Mouse (Mus musculus): ENCODE results near the gene Islr2. TPM values are rescaled to one million over a fixed set of nuclear protein-coding genes. Genes with fewer than 3 reads are reported as not detected.

Gene Islr2
- polyA plus RNA-seq, 1 experiment, result 5.2 TPM

- Histone ChIP-seq H3K36me3 (ENCODE audit: control insufficient read depth, insufficient read depth, low read length) (no peaks in the 10 kb centered on the region), H3K27ac (ENCODE audit: control insufficient read depth, insufficient read depth, low read depth, low read length) (no peak overlapping the region), H3K4me3 (ENCODE audit: control insufficient read depth, low read depth, low read length) (no peak overlapping the region), H3K4me1 (ENCODE audit: control insufficient read depth, insufficient read depth, low read length) (peaks cover 14% of the 10 kb centered on the region), H3K27me3 (ENCODE audit: control insufficient read depth, insufficient read depth, low read length) (no peaks in the 10 kb centered on the region)
- TF ChIP-seq POLR2A (IDR thresholded peaks at IDR 0.05; ENCODE audit: control insufficient read depth, low read depth, low read length) (no peak), CTCF (IDR thresholded peaks at IDR 0.05; ENCODE audit: control insufficient read depth, insufficient read depth, insufficient replicate concordance, low read depth, low read length) (no peak)
Observed at GRCm38 (mm10) chr9:58196141-58196540, 8.0 kb downstream of the Islr2 start.

- Histone ChIP-seq H3K4me3 (ENCODE audit: control insufficient read depth, low read depth, low read length) (no peak overlapping the region), H3K27ac (ENCODE audit: control insufficient read depth, insufficient read depth, low read depth, low read length) (peak overlapping the region; percentile 41)
Observed at GRCm38 (mm10) chr9:58195671-58196070, 8.4 kb downstream of the Islr2 start.

GRCm38 (mm10) chr9:58194222-58194621 is 9.9 kb downstream of the Islr2 start:
- TF ChIP-seq CTCF (IDR thresholded peaks at IDR 0.05; ENCODE audit: control insufficient read depth, insufficient read depth, insufficient replicate concordance, low read depth, low read length), result no peak
- TF ChIP-seq POLR2A (IDR thresholded peaks at IDR 0.05; ENCODE audit: control insufficient read depth, low read depth, low read length), result no peak
- Histone ChIP-seq H3K4me3 (ENCODE audit: control insufficient read depth, low read depth, low read length) (no peak overlapping the region), H3K36me3 (ENCODE audit: control insufficient read depth, insufficient read depth, low read length) (no peaks in the 10 kb centered on the region), H3K27me3 (ENCODE audit: control insufficient read depth, insufficient read depth, low read length) (no peaks in the 10 kb centered on the region), H3K4me1 (ENCODE audit: control insufficient read depth, insufficient read depth, low read length) (peaks cover 12% of the 10 kb centered on the region), H3K27ac (ENCODE audit: control insufficient read depth, insufficient read depth, low read depth, low read length) (peak overlapping the region; percentile 67)

More at GRCm38 (mm10) chr9:58195671-58196070, 8.4 kb downstream of the Islr2 start:
- Histone ChIP-seq H3K36me3 (ENCODE audit: control insufficient read depth, insufficient read depth, low read length) (no peaks in the 10 kb centered on the region), H3K27me3 (ENCODE audit: control insufficient read depth, insufficient read depth, low read length) (no peaks in the 10 kb centered on the region), H3K4me1 (ENCODE audit: control insufficient read depth, insufficient read depth, low read length) (peaks cover 14% of the 10 kb centered on the region)
- TF ChIP-seq POLR2A (IDR thresholded peaks at IDR 0.05; ENCODE audit: control insufficient read depth, low read depth, low read length), result no peak
- TF ChIP-seq CTCF (IDR thresholded peaks at IDR 0.05; ENCODE audit: control insufficient read depth, insufficient read depth, insufficient replicate concordance, low read depth, low read length), result no peak

GRCm38 (mm10) chr9:58184456-58184855 is 19.7 kb downstream of the Islr2 start:
- no peaks in the 10 kb centered on the region for H3K4me1 ChIP-seq (ENCODE audit: control insufficient read depth, insufficient read depth, low read length)
- no peaks in the 10 kb centered on the region for H3K27me3 ChIP-seq (ENCODE audit: control insufficient read depth, insufficient read depth, low read length)
- H3K27ac ChIP-seq (ENCODE audit: control insufficient read depth, insufficient read depth, low read depth, low read length), result no peak overlapping the region
- TF ChIP-seq POLR2A (IDR thresholded peaks at IDR 0.05; ENCODE audit: control insufficient read depth, low read depth, low read length), result no peak
- TF ChIP-seq CTCF (IDR thresholded peaks at IDR 0.05; ENCODE audit: control insufficient read depth, insufficient read depth, insufficient replicate concordance, low read depth, low read length), result no peak
- no peaks in the 10 kb centered on the region for H3K36me3 ChIP-seq (ENCODE audit: control insufficient read depth, insufficient read depth, low read length)
- H3K4me3 ChIP-seq (ENCODE audit: control insufficient read depth, low read depth, low read length), result no peak overlapping the region

GRCm38 (mm10) chr9:58179390-58179789 is 24.7 kb downstream of the Islr2 start:
- H3K4me3 ChIP-seq (ENCODE audit: control insufficient read depth, low read depth, low read length), result no peak overlapping the region
- H3K27me3 ChIP-seq (ENCODE audit: control insufficient read depth, insufficient read depth, low read length), result no peaks in the 10 kb centered on the region
- H3K36me3 ChIP-seq (ENCODE audit: control insufficient read depth, insufficient read depth, low read length), result no peaks in the 10 kb centered on the region
- no peak overlapping the region for H3K27ac ChIP-seq (ENCODE audit: control insufficient read depth, insufficient read depth, low read depth, low read length)
- TF ChIP-seq POLR2A (IDR thresholded peaks at IDR 0.05; ENCODE audit: control insufficient read depth, low read depth, low read length) (no peak), CTCF (IDR thresholded peaks at IDR 0.05; ENCODE audit: control insufficient read depth, insufficient read depth, insufficient replicate concordance, low read depth, low read length) (no peak)
- no peaks in the 10 kb centered on the region for H3K4me1 ChIP-seq (ENCODE audit: control insufficient read depth, insufficient read depth, low read length)

- H3K27ac ChIP-seq (ENCODE audit: control insufficient read depth, insufficient read depth, low read depth, low read length), result no peak overlapping the region
- TF ChIP-seq POLR2A (IDR thresholded peaks at IDR 0.05; ENCODE audit: control insufficient read depth, low read depth, low read length), result no peak
- no peak for TF ChIP-seq CTCF (IDR thresholded peaks at IDR 0.05; ENCODE audit: control insufficient read depth, insufficient read depth, insufficient replicate concordance, low read depth, low read length)
Observed at GRCm38 (mm10) chr9:58177165-58177564, 27.0 kb downstream of the Islr2 start.

GRCm38 (mm10) chr9:58175745-58176487 is 28.2 kb downstream of the Islr2 start:
- no peak overlapping the region for H3K27ac ChIP-seq (ENCODE audit: control insufficient read depth, insufficient read depth, low read depth, low read length)
- no peaks in the 10 kb centered on the region for H3K36me3 ChIP-seq (ENCODE audit: control insufficient read depth, insufficient read depth, low read length)
- no peak overlapping the region for H3K4me3 ChIP-seq (ENCODE audit: control insufficient read depth, low read depth, low read length)
- TF ChIP-seq CTCF (IDR thresholded peaks at IDR 0.05; ENCODE audit: control insufficient read depth, insufficient read depth, insufficient replicate concordance, low read depth, low read length) (no peak), POLR2A (IDR thresholded peaks at IDR 0.05; ENCODE audit: control insufficient read depth, low read depth, low read length) (no peak)
- no peaks in the 10 kb centered on the region for H3K27me3 ChIP-seq (ENCODE audit: control insufficient read depth, insufficient read depth, low read length)
- no peaks in the 10 kb centered on the region for H3K4me1 ChIP-seq (ENCODE audit: control insufficient read depth, insufficient read depth, low read length)

More at GRCm38 (mm10) chr9:58177165-58177564, 27.0 kb downstream of the Islr2 start:
- no peaks in the 10 kb centered on the region for H3K4me1 ChIP-seq (ENCODE audit: control insufficient read depth, insufficient read depth, low read length)
- no peaks in the 10 kb centered on the region for H3K36me3 ChIP-seq (ENCODE audit: control insufficient read depth, insufficient read depth, low read length)
- H3K27me3 ChIP-seq (ENCODE audit: control insufficient read depth, insufficient read depth, low read length), result no peaks in the 10 kb centered on the region
- H3K4me3 ChIP-seq (ENCODE audit: control insufficient read depth, low read depth, low read length), result no peak overlapping the region

Data from testis, adult 2 months (tissue).